Mouse (Mus musculus): ENCODE measurements at regions not wholly inside any gene's neighbourhood (a gene's known extent, or its start where the extent isn't known, plus 50 kb on each side); places are given as distances from the start of the nearest gene placed in this dataset.

- H3K4me3 ChIP-seq (ENCODE audit: insufficient read depth, poor library complexity, severe bottlenecking): no peak overlapping the region
- TF ChIP-seq MYOD1 (IDR thresholded peaks at IDR 0.05; ENCODE audit: control insufficient read depth, insufficient read length, low read depth) (no peak), USF1 (IDR thresholded peaks at IDR 0.05; ENCODE audit: low read depth) (no peak)
- H3ac ChIP-seq (ENCODE audit: control insufficient read depth, insufficient read length, low read depth): no peak overlapping the region
- no peaks in the 10 kb centered on the region for H3K79me2 ChIP-seq (ENCODE audit: control insufficient read depth, insufficient read depth)
- H3K27me3 ChIP-seq (ENCODE audit: control insufficient read depth, insufficient read depth, insufficient read length): peaks cover 16% of the 10 kb centered on the region
- no peaks in the 10 kb centered on the region for H3K36me3 ChIP-seq (ENCODE audit: control insufficient read depth, insufficient read depth)
- no peaks in the 10 kb centered on the region for H3K79me3 ChIP-seq (ENCODE audit: low read depth)
These were observed 180.8 kb downstream of the Stim2 start for GRCm38 (mm10) chr5:54178966-54179547.

DNA sequence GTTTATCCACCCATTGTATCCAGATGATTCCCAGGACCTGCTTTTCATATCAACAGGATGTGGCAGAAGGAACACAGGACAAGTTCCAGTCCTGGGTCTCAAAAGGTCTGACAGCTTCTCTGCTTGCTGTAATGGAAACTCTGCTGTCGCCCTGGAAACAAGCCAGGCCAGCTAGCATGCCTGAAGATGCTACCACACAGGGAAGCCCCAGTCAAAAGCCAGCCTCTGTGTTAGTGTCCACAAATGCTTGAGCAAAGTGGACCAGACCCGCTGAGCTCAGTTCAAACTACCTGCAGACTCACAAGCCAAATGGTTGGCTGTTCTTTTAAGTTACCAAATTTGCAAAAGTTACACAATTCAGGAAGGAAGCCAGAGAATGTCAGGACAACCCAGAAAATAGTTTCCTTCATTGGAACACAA is 181.9 kb downstream of the Stim2 start:
- no peaks in the 10 kb centered on the region for H3K36me3 ChIP-seq (ENCODE audit: control insufficient read depth, insufficient read depth)
- H3K79me3 ChIP-seq (ENCODE audit: low read depth): no peaks in the 10 kb centered on the region
- H3K79me2 ChIP-seq (ENCODE audit: control insufficient read depth, insufficient read depth): no peaks in the 10 kb centered on the region
- no peak overlapping the region for H3K4me3 ChIP-seq (ENCODE audit: insufficient read depth, poor library complexity, severe bottlenecking)
- TF ChIP-seq MYOG (IDR thresholded peaks at IDR 0.05; ENCODE audit: control insufficient read depth, extremely low read depth, insufficient read length): no peak
- no peak for TF ChIP-seq MAX (IDR thresholded peaks at IDR 0.05)
- no peak for TF ChIP-seq MYOD1 (IDR thresholded peaks at IDR 0.05; ENCODE audit: control insufficient read depth, insufficient read length, low read depth)
- no peak for TF ChIP-seq FOSL1 (IDR thresholded peaks at IDR 0.05; ENCODE audit: insufficient read depth, low read length, poor library complexity, severe bottlenecking)
- TF ChIP-seq CEBPB (IDR thresholded peaks at IDR 0.05; ENCODE audit: low read depth): no peak
- TF ChIP-seq CTCF (IDR thresholded peaks at IDR 0.05; ENCODE audit: control insufficient read depth, insufficient read depth, insufficient read length): no peak
- no peak for TF ChIP-seq USF1 (IDR thresholded peaks at IDR 0.05; ENCODE audit: low read depth)
- H3K27me3 ChIP-seq (ENCODE audit: control insufficient read depth, insufficient read depth, insufficient read length): peaks cover 16% of the 10 kb centered on the region
- H3ac ChIP-seq (ENCODE audit: control insufficient read depth, insufficient read length, low read depth): no peak overlapping the region

GRCm38 (mm10) chr5:54180640-54181326 is 182.5 kb downstream of the Stim2 start:
- TF ChIP-seq CTCF (IDR thresholded peaks at IDR 0.05; ENCODE audit: control insufficient read depth, insufficient read depth, insufficient read length) (no peak), MYOD1 (IDR thresholded peaks at IDR 0.05; ENCODE audit: control insufficient read depth, insufficient read length, low read depth) (no peak), USF1 (IDR thresholded peaks at IDR 0.05; ENCODE audit: low read depth) (no peak), MAX (IDR thresholded peaks at IDR 0.05) (no peak), MYOG (IDR thresholded peaks at IDR 0.05; ENCODE audit: control insufficient read depth, extremely low read depth, insufficient read length) (no peak), FOSL1 (IDR thresholded peaks at IDR 0.05; ENCODE audit: insufficient read depth, low read length, poor library complexity, severe bottlenecking) (no peak), CEBPB (IDR thresholded peaks at IDR 0.05; ENCODE audit: low read depth) (no peak)
- Histone ChIP-seq H3K79me3 (ENCODE audit: low read depth) (no peaks in the 10 kb centered on the region), H3K4me3 (ENCODE audit: insufficient read depth, poor library complexity, severe bottlenecking) (no peak overlapping the region), H3K79me2 (ENCODE audit: control insufficient read depth, insufficient read depth) (no peaks in the 10 kb centered on the region), H3K36me3 (ENCODE audit: control insufficient read depth, insufficient read depth) (no peaks in the 10 kb centered on the region), H3K27me3 (ENCODE audit: control insufficient read depth, insufficient read depth, insufficient read length) (peaks cover 16% of the 10 kb centered on the region), H3ac (ENCODE audit: control insufficient read depth, insufficient read length, low read depth) (no peak overlapping the region)

DNA sequence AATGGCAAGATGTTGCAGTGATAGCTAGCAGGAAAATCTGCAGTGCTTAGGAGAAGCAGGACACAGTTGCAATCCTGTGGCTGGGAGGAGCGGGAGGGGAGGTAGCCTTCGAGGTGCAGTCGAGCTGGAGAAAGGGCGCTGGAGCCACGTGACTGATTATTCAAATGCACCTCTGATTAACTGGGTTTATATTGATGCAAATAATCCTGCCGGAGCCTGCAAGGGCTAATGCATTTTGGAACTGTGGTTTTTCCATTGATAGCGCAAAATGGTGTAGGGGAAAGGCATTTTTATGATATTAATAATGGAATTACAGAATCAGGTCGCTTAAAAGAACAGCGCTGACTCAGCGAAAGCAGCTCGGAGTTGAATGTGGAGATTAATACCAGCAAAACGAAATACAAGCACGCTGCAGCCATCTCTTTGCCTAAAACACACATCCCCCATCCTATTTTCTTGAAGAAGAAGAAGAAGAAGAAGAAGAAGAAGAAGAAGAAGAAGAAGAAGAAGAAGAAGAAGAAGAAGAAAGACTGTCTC is 183.1 kb downstream of the Stim2 start:
- Histone ChIP-seq H3K79me2 (ENCODE audit: control insufficient read depth, insufficient read depth) (no peaks in the 10 kb centered on the region), H3K27me3 (ENCODE audit: control insufficient read depth, insufficient read depth, insufficient read length) (peaks cover 16% of the 10 kb centered on the region), H3K36me3 (ENCODE audit: control insufficient read depth, insufficient read depth) (no peaks in the 10 kb centered on the region), H3K4me3 (ENCODE audit: insufficient read depth, poor library complexity, severe bottlenecking) (no peak overlapping the region), H3K79me3 (ENCODE audit: low read depth) (no peaks in the 10 kb centered on the region), H3ac (ENCODE audit: control insufficient read depth, insufficient read length, low read depth) (no peak overlapping the region)
- TF ChIP-seq FOSL1 (IDR thresholded peaks at IDR 0.05; ENCODE audit: insufficient read depth, low read length, poor library complexity, severe bottlenecking) (no peak), USF1 (IDR thresholded peaks at IDR 0.05; ENCODE audit: low read depth) (peak; percentile 16)

DNA sequence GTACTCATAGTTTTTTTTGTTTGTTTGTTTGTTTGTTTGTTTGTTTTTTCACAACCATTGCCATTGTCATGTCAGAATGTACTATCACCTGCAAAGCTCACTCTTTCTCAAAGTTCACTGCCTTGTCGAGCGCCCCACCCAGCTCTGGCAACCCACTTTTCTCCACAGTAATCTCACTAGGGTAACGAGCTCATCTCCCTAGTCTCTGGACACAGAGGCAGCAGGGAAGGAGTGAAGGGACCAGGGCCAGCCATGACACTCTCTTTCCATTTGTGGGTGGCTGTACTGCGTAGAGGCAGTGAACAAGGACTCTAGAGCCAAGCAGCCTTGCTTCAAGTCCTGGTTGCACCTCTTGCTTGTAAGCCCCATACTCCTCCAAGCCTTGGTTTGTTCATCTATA is 184.5 kb downstream of the Stim2 start:
- Histone ChIP-seq H3K79me2 (ENCODE audit: control insufficient read depth, insufficient read depth) (no peaks in the 10 kb centered on the region), H3K27me3 (ENCODE audit: control insufficient read depth, insufficient read depth, insufficient read length) (peaks cover 16% of the 10 kb centered on the region), H3K36me3 (ENCODE audit: control insufficient read depth, insufficient read depth) (no peaks in the 10 kb centered on the region), H3K79me3 (ENCODE audit: low read depth) (no peaks in the 10 kb centered on the region), H3ac (ENCODE audit: control insufficient read depth, insufficient read length, low read depth) (no peak overlapping the region), H3K4me3 (ENCODE audit: insufficient read depth, poor library complexity, severe bottlenecking) (no peak overlapping the region)
- TF ChIP-seq FOSL1 (IDR thresholded peaks at IDR 0.05; ENCODE audit: insufficient read depth, low read length, poor library complexity, severe bottlenecking): no peak
- no peak for TF ChIP-seq MYOG (IDR thresholded peaks at IDR 0.05; ENCODE audit: control insufficient read depth, extremely low read depth, insufficient read length)
- TF ChIP-seq CEBPB (IDR thresholded peaks at IDR 0.05; ENCODE audit: low read depth): no peak
- TF ChIP-seq CTCF (IDR thresholded peaks at IDR 0.05; ENCODE audit: control insufficient read depth, insufficient read depth, insufficient read length): no peak
- TF ChIP-seq MAX (IDR thresholded peaks at IDR 0.05): no peak
- no peak for TF ChIP-seq USF1 (IDR thresholded peaks at IDR 0.05; ENCODE audit: low read depth)
- TF ChIP-seq MYOD1 (IDR thresholded peaks at IDR 0.05; ENCODE audit: control insufficient read depth, insufficient read length, low read depth): no peak

DNA sequence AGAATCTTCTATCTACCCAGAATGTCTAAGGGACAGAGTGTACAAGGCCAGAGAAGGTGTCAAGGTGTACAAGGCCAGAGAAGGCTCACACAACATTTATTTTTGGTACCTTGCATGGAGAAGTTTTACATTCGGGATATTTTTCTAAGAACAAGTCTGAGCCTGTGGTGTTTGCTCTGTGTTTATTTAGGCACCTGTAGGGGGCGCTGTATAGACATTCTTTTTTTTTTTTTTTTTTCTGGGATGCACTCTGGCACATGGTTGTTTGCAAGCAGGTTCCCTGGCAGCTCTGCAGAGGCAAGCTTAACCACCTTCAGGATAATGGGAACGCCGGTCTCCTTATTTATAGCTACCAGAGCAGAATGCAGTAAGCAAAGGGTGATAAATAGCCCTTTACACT is 187.4 kb downstream of the Stim2 start:
- Histone ChIP-seq H3K79me3 (ENCODE audit: low read depth) (no peaks in the 10 kb centered on the region), H3ac (ENCODE audit: control insufficient read depth, insufficient read length, low read depth) (no peak overlapping the region), H3K27me3 (ENCODE audit: control insufficient read depth, insufficient read depth, insufficient read length) (peaks cover 7% of the 10 kb centered on the region), H3K4me3 (ENCODE audit: insufficient read depth, poor library complexity, severe bottlenecking) (no peak overlapping the region), H3K36me3 (ENCODE audit: control insufficient read depth, insufficient read depth) (no peaks in the 10 kb centered on the region), H3K79me2 (ENCODE audit: control insufficient read depth, insufficient read depth) (no peaks in the 10 kb centered on the region)
- no peak for TF ChIP-seq MYOG (IDR thresholded peaks at IDR 0.05; ENCODE audit: control insufficient read depth, extremely low read depth, insufficient read length)

Data from C2C12 (cell line).